Mouse (Mus musculus) urinary bladder, adult 18-20 months (tissue): ENCODE results near the gene Tmem131.
"Not testable (repeated sequence)": the region's sequence is repeated elsewhere in the genome, so short reads cannot be mapped to it uniquely, and the experiment has no call there.

Experiments used
- DNase-seq, 2 experiments: peaks; one replicate each; pipeline ENCODE4 v3.0.0; 2022; ENCODE audit warnings: low spot score in 2 of 2, mixed read lengths in 2 of 2

The Tmem131 gene

GRCm38 (mm10) chr1:36835593-36835992 lies 107.9 kb downstream of the Tmem131 start:
- DNase-seq, result no peak

GRCm38 (mm10) chr1:36834090-36834489 lies 109.4 kb downstream of the Tmem131 start:
- no peak for DNase-seq

DNA sequence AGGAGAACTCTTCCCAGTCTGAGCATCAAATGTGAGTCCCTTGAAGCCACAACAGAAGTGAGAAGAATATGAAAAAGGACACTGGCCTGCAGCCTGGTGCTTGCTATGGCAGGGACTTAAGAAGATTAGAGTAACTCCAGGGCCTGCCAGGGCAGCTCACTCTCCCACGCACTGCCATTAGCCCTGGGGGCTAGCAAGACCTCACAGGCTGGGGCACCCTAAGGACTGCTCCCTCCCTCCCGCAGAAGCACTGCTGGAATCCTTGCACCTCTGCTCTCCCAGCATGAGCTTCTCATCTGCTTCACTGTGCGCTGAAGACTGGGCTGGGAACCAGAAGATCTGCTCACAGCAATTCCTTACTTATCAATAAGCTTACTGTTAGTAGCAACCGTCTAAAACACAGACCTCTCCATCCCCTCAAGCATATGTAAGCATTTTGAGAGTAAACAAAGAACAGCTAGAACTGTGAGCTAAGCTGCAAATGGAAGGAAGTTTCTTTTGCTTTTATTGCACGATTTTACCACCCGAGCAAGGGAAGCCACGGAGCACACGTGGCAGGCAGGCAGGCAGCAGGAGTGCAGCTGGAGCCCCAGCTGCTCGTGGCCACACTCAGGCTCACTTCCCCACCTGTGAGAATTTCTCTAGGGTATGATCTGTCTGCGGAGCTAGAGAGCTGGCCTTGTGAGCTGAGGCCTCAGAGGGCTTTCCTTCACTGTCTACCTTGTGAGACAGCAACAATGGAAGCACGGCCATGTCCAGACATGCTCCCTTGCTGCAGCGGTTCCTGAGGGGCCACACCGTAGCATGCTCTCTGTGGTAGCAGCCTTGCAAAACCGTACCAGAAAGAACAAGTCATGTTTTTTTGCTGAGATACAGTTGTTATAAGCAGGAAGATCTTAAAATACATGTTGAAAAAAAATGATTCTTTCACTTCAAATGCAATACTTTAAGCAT lies 112.3 kb downstream of the Tmem131 start:
- no peak for DNase-seq

DNA sequence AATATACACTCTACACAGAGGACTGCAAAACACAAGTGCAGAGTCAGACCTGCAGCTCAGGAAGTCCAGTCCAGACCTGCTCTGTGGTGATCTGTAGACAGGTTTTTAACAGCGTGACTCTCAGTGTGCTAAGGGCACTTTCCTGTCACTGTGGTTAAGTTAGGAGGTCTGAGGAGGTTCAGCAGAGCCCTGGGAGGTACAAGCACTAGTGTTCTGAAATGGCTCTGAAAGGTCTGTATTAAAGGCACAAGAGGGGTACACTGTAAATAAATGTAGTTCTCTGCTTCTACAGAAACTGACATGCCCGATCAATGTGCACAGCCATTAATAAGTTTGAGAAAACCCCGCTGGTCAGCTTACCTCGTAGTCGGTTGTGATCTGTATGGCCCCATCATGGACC lies 119.1 kb downstream of the Tmem131 start:
- peak in 1 of 2 experiments; percentile 12 for DNase-seq

- DNase-seq, result not testable (repeated sequence)
Observed at GRCm38 (mm10) chr1:36821918-36822317, 121.5 kb downstream of the Tmem131 start.

- DNase-seq, result no peak
Observed at GRCm38 (mm10) chr1:36815166-36815565, 128.3 kb downstream of the Tmem131 start.

GRCm38 (mm10) chr1:36814271-36814903 lies 129.1 kb downstream of the Tmem131 start:
- no peak for DNase-seq

DNA sequence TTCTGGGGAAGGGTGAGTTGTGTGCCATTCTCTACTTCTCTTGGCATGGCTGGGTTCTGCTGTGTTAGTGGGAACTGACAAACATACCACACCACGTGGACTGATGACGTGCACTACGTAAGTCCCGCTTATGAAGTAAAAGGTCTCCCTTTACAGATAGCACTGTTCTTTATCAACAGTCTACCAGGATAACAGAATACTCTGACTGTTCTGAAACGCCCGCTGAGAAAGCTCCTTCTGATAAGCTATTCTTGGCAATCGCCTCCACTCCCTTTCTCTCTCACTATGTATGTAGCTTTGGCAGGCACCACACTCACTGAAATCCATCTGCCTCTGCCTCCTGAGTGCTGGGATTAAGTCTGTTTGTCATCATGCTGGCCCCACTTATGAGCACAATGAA lies 130.1 kb downstream of the Tmem131 start:
- DNase-seq, result no peak

- no peak for DNase-seq
Observed at GRCm38 (mm10) chr1:36811806-36812205, 131.7 kb downstream of the Tmem131 start.

- no peak for DNase-seq
Observed at GRCm38 (mm10) chr1:36807782-36808565, 135.5 kb downstream of the Tmem131 start.

DNA sequence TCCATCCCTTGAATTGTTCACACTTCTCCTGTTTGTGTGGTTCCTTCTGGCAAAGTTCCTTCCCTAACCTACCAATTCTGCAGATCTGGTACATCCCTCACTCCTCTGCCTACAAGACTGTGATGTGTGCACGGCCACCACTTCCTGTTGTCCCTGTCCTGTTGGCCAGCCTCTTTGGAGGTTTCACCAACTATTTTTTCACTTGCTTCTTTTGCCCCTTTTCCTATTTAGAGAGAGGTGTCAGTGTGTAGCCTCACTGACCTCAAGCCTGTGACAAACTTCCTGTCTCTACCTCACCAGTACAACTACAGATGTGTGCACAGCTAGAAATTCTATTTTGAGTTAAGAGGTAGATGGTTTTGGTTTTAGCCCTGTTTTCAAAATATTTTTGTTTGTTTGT lies 136.4 kb downstream of the Tmem131 start:
- DNase-seq, result no peak

DNA sequence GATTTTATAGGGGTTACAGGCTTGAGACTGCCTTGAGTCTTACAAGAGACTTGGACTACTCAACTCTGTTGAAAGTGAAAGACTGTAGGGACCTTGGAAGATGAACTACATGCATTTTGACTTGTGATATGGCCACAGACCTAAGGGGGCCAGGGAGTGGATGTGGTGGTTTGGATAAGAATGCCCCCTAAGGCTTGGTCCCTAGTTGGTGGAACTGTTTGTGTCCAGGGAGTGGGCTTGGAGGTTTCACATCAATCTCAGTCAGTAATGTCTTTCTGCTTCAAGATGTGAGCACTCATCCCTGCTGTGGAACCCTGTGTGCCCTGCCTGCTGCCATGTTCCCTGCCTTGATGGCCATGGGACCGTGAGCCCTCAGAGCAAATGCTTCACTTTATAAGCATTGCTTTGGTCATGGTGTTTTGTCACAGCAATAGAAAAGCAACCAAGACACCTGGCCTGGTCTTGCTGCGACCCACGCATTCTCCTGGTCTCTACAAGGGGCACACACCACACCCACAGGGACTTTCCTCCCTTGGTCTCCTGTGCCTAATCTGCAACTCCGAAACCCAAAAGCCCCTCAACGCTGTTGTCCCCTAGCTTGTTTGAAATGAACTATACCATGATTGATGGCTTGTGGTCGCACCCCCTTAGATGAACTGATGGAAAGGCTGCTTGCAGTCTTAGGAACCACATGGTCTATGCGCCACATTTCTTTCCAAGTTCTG lies 137.1 kb downstream of the Tmem131 start:
- DNase-seq, result no peak

- no peak for DNase-seq
Observed at GRCm38 (mm10) chr1:36804833-36805232, 138.6 kb downstream of the Tmem131 start.

GRCm38 (mm10) chr1:36804259-36804658 lies 139.2 kb downstream of the Tmem131 start:
- DNase-seq, result no peak

DNA sequence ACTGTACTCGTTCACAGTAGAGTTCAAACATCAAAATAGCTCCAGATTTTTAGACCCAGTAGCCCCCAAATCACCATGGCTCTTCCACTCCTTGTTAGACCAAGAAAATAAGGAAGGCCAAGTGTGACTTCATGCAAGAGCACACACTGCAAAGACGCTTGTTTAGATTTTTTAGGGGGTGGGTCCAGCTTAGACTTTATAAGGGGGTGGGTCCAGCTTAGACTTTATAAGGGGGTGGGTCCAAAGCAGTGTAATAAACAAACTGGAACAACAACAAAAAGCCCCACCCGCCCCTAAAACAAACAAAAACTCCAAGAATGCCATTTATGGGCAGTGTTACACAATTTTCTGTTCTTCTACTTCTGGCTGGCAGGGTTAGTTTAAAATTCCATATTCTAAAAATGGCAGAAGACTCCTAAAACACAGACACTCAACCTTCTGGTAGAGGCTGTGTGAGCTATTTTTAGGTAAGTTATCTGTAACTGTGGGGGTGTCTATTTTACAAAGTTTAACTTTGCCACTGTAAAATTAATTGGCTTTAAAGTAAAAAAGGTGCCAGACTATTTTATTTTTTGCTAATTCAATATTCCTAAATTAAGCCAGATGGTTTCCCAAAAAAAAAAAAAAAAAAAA lies 143.0 kb downstream of the Tmem131 start:
- DNase-seq, result no peak

DNA sequence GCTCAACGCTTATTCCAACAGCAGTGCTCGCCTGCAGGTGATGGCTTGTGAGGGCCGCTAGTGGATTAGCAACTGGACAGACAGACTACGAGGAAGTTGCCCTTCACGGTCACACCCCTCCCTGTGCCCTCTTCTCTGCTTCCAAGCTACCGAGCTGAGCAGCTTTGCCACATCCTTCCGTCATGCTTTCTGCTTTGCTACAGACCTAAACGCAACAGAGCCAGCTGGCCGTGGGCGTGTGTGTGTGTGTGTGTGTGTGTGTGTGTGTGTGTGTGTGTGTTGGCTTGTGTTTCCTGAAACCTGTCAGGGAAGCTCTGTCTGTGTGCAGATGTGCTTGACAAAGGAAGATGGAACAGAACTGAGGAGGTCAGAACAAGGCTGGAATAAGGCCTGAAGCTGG lies 146.0 kb downstream of the Tmem131 start:
- no peak for DNase-seq

GRCm38 (mm10) chr1:36796711-36797110 lies 146.8 kb downstream of the Tmem131 start:
- DNase-seq, result no peak

DNA sequence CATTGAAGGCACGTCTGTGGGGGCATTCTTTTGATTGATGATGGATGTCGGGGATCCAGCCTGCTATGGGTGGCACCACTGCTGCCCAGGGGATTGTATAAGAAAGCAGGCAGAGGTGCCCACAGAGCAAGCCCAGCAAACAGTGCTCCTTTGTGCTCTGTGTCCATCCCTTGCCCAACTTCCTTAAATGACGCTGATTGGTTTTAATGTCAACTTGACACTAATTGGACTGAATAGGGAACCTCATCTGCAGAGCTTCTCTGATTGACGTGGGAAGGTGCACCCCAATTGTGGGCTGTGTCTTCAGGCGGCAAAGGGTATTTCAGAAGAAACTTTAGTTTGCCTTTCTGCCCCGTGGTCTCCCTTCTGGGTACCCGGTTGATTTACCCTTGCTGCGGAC lies 154.1 kb downstream of the Tmem131 start:
- DNase-seq, result no peak

- no peak for DNase-seq
Observed at GRCm38 (mm10) chr1:36786377-36786776, 157.1 kb downstream of the Tmem131 start.

- DNase-seq, result peak in 1 of 2 experiments; percentile 12
Observed at GRCm38 (mm10) chr1:36785238-36785641, 158.2 kb downstream of the Tmem131 start.
